In genomic region chr2:25127206-25127605, GRCm38 (mm10) we compare ENCODE assay signal across 8 mouse cellular contexts. TPM values are rescaled to one million over a fixed set of nuclear protein-coding genes. Genes with fewer than 3 reads are reported as not detected.
DNase-seq lines count a peak whose midpoint lies in the region; ATAC-seq and TF ChIP-seq lines count a peak whose summit lies in the region.

No protein-coding gene starts in this region.

- no peak overlapping the region for H3K27ac ChIP-seq in layer of hippocampus, adult 2 months
- H3K27ac ChIP-seq in intestine, embryonic 14.5 days (ENCODE audit: low read depth): no peak overlapping the region
- no peak overlapping the region for H3K27ac ChIP-seq in liver, embryonic 15.5 days (replicated peaks)
- H3K27ac ChIP-seq in neural tube, embryonic 12.5 days: peak overlapping the region; percentile 69; the same call in 1 of the 2 replicates

- intact Hi-C loops in gastrocnemius, postnatal 14 days (cut with DNase I; ENCODE audit: low total_unique reads): loop anchor here (5.0 kb wide), 2 partner anchors 35 to 50 kb away; no protein-coding TSS in a partner anchor

- no peaks in the 10 kb centered on the region for H3K9me3 ChIP-seq in intestine, embryonic 14.5 days (ENCODE audit: control insufficient read depth, low read length)
- no peaks in the 10 kb centered on the region for H3K9me3 ChIP-seq in liver, embryonic 15.5 days (replicated peaks)
- no peaks in the 10 kb centered on the region for H3K9me3 ChIP-seq in neural tube, embryonic 12.5 days

- H3K4me1 ChIP-seq in intestine, embryonic 14.5 days (replicated peaks; ENCODE audit: control insufficient read depth, insufficient read depth, low read length): peaks cover 15% of the 10 kb centered on the region; the same call in 1 of the 2 replicates
- peaks cover 72% of the 10 kb centered on the region for H3K4me1 ChIP-seq in liver, embryonic 15.5 days (replicated peaks)
- H3K4me1 ChIP-seq in neural tube, embryonic 12.5 days: peaks cover 47% of the 10 kb centered on the region

- no peaks in the 10 kb centered on the region for H3K36me3 ChIP-seq in intestine, embryonic 14.5 days (ENCODE audit: control insufficient read depth, insufficient read depth, low read length)
- H3K36me3 ChIP-seq in liver, embryonic 15.5 days (replicated peaks): no peaks in the 10 kb centered on the region
- H3K36me3 ChIP-seq in neural tube, embryonic 12.5 days: no peaks in the 10 kb centered on the region

- ATAC-seq in intestine, embryonic 14.5 days (replicated peaks; ENCODE audit: low FRiP score, low TSS enrichment, low read depth): peak; percentile 38; the same call in 1 of the 2 replicates
- ATAC-seq in liver, embryonic 15.5 days (ENCODE audit: insufficient read depth): 0 out of 2 replicates have a peak, but pooled peaks have one; percentile 29
- ATAC-seq in neural tube, embryonic 12.5 days (ENCODE audit: low FRiP score, low read depth): no peak

- no peak overlapping the region for H3K9ac ChIP-seq in intestine, embryonic 14.5 days (ENCODE audit: low read length)
- H3K9ac ChIP-seq in liver, embryonic 15.5 days: no peak overlapping the region
- H3K9ac ChIP-seq in neural tube, embryonic 12.5 days: no peak overlapping the region

- no peak overlapping the region for H3K4me2 ChIP-seq in intestine, embryonic 14.5 days (ENCODE audit: low read length)
- H3K4me2 ChIP-seq in liver, embryonic 15.5 days: no peak overlapping the region
- no peak overlapping the region for H3K4me2 ChIP-seq in neural tube, embryonic 12.5 days (replicated peaks)

- TF ChIP-seq CTCF in layer of hippocampus, adult 2 months (conservative IDR thresholded peaks at IDR 0.05): peak; percentile 85

- H3K4me3 ChIP-seq in layer of hippocampus, adult 2 months: no peak overlapping the region
- H3K4me3 ChIP-seq in intestine, embryonic 14.5 days (ENCODE audit: low read depth, low read length): no peak overlapping the region
- no peak overlapping the region for H3K4me3 ChIP-seq in liver, embryonic 15.5 days (replicated peaks)
- H3K4me3 ChIP-seq in neural tube, embryonic 12.5 days: no peak overlapping the region

- DNase-seq in layer of hippocampus, adult 2 months (ENCODE audit: low spot score in 2 of 2): peak in 1 of 2 experiments; percentile 32
- DNase-seq in layer of hippocampus, adult 18-20 months (ENCODE audit: low spot score in 2 of 2): no peak
- peak; percentile 39 to 50 for DNase-seq in cerebellum, postnatal 36 days
- peak; percentile 59 for DNase-seq in gastrocnemius, postnatal 14 days
- peak; percentile 76 for DNase-seq in intestine, embryonic 14.5 days (ENCODE audit: low spot score)
- peak; percentile 81 for DNase-seq in thymus, postnatal 14 days

- H3K27me3 ChIP-seq in intestine, embryonic 14.5 days (replicated peaks; ENCODE audit: control insufficient read depth, insufficient read depth, low read length): no peaks in the 10 kb centered on the region
- H3K27me3 ChIP-seq in liver, embryonic 15.5 days: no peaks in the 10 kb centered on the region
- H3K27me3 ChIP-seq in neural tube, embryonic 12.5 days (replicated peaks): no peaks in the 10 kb centered on the region

- 39% methylated on average over 5 of the region's 5 CpGs for WGBS in intestine, embryonic 14.5 days
- WGBS in liver, embryonic 15.5 days (ENCODE audit: insufficient replicate concordance): 34% methylated on average over 5 of the region's 5 CpGs
- WGBS in neural tube, embryonic 12.5 days: 39% methylated on average over 5 of the region's 5 CpGs

RNA-seq across cellular contexts. Expression of gene Noxa1, which starts 32.3 kb away (rescaled TPM):
- not detected for total RNA-seq in layer of hippocampus, adult 2 months (2021)
- not detected for total RNA-seq in layer of hippocampus, adult 18-20 months (2021)
- total RNA-seq in gastrocnemius, postnatal 14 days (2021): not detected
- 2.3 and 5.7 TPM in 2 replicates for polyA plus RNA-seq in intestine, embryonic 14.5 days (2014; fragmentation: Nextera tagmentation; extraction: Ambion mirVana)
- polyA plus RNA-seq in liver, embryonic 15.5 days (2015; fragmentation: Nextera tagmentation; extraction: Ambion mirVana): 0.94 and 0.98 TPM in 2 replicates
- polyA plus RNA-seq in neural tube, embryonic 12.5 days (2016; fragmentation: Nextera tagmentation; extraction: Ambion mirVana): not detected in 2 replicates

RNA-seq across cellular contexts. Expression of gene Entpd8, which starts 47.1 kb away (rescaled TPM):
- not detected for total RNA-seq in layer of hippocampus, adult 2 months (2021)
- not detected for total RNA-seq in layer of hippocampus, adult 18-20 months (2021)
- not detected for total RNA-seq in gastrocnemius, postnatal 14 days (2021)
- polyA plus RNA-seq in intestine, embryonic 14.5 days (2014; fragmentation: Nextera tagmentation; extraction: Ambion mirVana): 6.0 and 7.3 TPM in 2 replicates
- polyA plus RNA-seq in liver, embryonic 15.5 days (2015; fragmentation: Nextera tagmentation; extraction: Ambion mirVana): 5.3 and 6.8 TPM in 2 replicates
- polyA plus RNA-seq in neural tube, embryonic 12.5 days (2016; fragmentation: Nextera tagmentation; extraction: Ambion mirVana): not detected in 2 replicates

RNA-seq across cellular contexts. Expression of gene Nrarp, which starts 53.4 kb away (rescaled TPM):
- 10 to 100 TPM; 21.3 to 21.9 TPM for total RNA-seq in layer of hippocampus, adult 2 months (2021)
- total RNA-seq in layer of hippocampus, adult 18-20 months (2021): 10 to 100 TPM; 19.5 to 21.0 TPM
- total RNA-seq in gastrocnemius, postnatal 14 days (2021): 10 to 100 TPM; 11.3 to 13.6 TPM
- 8.2 and 13.2 TPM in 2 replicates for polyA plus RNA-seq in intestine, embryonic 14.5 days (2014; fragmentation: Nextera tagmentation; extraction: Ambion mirVana)
- polyA plus RNA-seq in liver, embryonic 15.5 days (2015; fragmentation: Nextera tagmentation; extraction: Ambion mirVana): 2.1 and 2.4 TPM in 2 replicates
- 96.8 and 97.4 TPM in 2 replicates for polyA plus RNA-seq in neural tube, embryonic 12.5 days (2016; fragmentation: Nextera tagmentation; extraction: Ambion mirVana)

Comparison
In these comparisons a context has a peak if more than half of its experiments do, and no peak if none do; other contexts are left out.
1. DNase-seq: peak in cerebellum, postnatal 36 days (2 of 2), gastrocnemius, postnatal 14 days (single experiment), intestine, embryonic 14.5 days (single experiment) and thymus, postnatal 14 days (single experiment); none in layer of hippocampus, adult 18-20 months (0 of 2).